Mouse (Mus musculus): ENCODE measurements around the gene Ddx47.

Gene Ddx47

GRCm38 (mm10) chr6:135069856-135070255 lies 58.4 kb downstream of the Ddx47 start:
- DNase-seq (ENCODE audit: inconsistent ontology term) = no peak

GRCm38 (mm10) chr6:135070347-135070746 lies 58.9 kb downstream of the Ddx47 start:
- DNase-seq (ENCODE audit: inconsistent ontology term) = peak; percentile 45

Data from Muller cell, postnatal 12 days (primary cell).